Mouse (Mus musculus) limb, embryonic 12.5 days (tissue): ENCODE results near the gene Slc16a2. TPM values are rescaled to one million over a fixed set of nuclear protein-coding genes. Genes with fewer than 3 reads are reported as not detected.

Experiments used
- ATAC-seq: fragments of 200-750 bp; cut with Nextera tagmentation; 2 replicates; pipeline ENCODE4 v1.8.0; 2017; ENCODE audit warnings: low read depth, moderate TSS enrichment; ENCODE audit not compliant: insufficient number of reproducible peaks, insufficient read depth, low FRiP score, low TSS enrichment
- H3K27ac ChIP-seq: fragments of 300-500 bp; sonication (generic); 2 replicates; pipeline ENCODE4 v1.5.1; 2016; ENCODE audit warnings: mild to moderate bottlenecking, moderate library complexity
- H3K27me3 ChIP-seq: fragments of 300-500 bp; sonication (generic); 2 replicates; pipeline ENCODE4 v1.6.1; 2016; ENCODE audit warnings: mild to moderate bottlenecking, moderate library complexity
- H3K36me3 ChIP-seq: fragments of 300-500 bp; sonication (generic); 2 replicates; pipeline ENCODE4 v1.6.1; 2016; ENCODE audit warnings: mild to moderate bottlenecking, moderate library complexity
- H3K4me1 ChIP-seq: fragments of 300-500 bp; sonication (generic); replicated peaks from 2 replicates; pipeline ENCODE4 v1.6.1; 2016
- H3K4me2 ChIP-seq: fragments of 300-500 bp; sonication (generic); 2 replicates; pipeline ENCODE4 v1.6.1; 2016; ENCODE audit warnings: mild to moderate bottlenecking, moderate library complexity
- H3K4me3 ChIP-seq: fragments of 300-500 bp; sonication (generic); replicated peaks from 2 replicates; pipeline ENCODE4 v1.5.1; 2016; ENCODE audit warnings: mild to moderate bottlenecking
- H3K9ac ChIP-seq: fragments of 300-500 bp; sonication (generic); replicated peaks from 2 replicates; pipeline ENCODE4 v1.6.1; 2016; ENCODE audit warnings: mild to moderate bottlenecking, moderate library complexity
- H3K9me3 ChIP-seq: fragments of 300-500 bp; sonication (generic); 2 replicates; pipeline ENCODE4 v1.6.1; 2016; ENCODE audit warnings: mild to moderate bottlenecking, moderate library complexity
- WGBS: fragments of 180-500 bp; shearing (Covaris S2); methylation state at CpG from one replicate; pipeline ENCODE4 v1.1.7; 2016; 5-methylcytosine and 5-hydroxymethylcytosine counted together
- polyA plus RNA-seq: library from polyadenylated mRNA; unstranded; fragments of >200 nt; fragmentation: Nextera tagmentation; extraction: Ambion mirVana; gene quantifications from 2 replicates; pipeline ENCODE4 v1.2.1, GENCODE M21; 2016

Slc16a2 gene
- polyA plus RNA-seq, 1 experiment from 2014 or later: 23.4 TPM

DNA sequence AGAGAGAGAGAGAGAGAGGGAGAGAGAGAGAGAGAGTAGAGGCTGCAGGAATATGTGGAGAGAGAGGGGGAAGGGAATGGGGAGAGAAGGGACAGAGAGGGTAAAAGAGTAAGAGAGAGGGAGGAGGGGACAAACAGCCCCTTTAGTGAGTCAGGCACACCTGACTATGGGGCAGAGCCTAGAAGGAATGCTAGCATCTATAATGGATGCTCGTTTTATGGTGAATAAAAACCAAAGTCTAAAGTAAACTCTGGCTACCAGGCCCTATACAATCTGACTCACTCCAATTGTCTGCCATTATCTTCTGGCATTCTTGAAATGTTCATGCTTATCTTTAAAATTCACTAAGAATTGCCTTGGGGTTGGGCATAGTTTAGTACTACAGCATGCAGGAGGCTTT is 169.7 kb downstream of the Slc16a2 start:
- Histone ChIP-seq H3K4me3 (no peak overlapping the region), H3K4me2 (no peak overlapping the region), H3K27me3 (peaks cover 18% of the 10 kb centered on the region), H3K9ac (no peak overlapping the region), H3K4me1 (no peaks in the 10 kb centered on the region), H3K27ac (no peak overlapping the region), H3K9me3 (no peaks in the 10 kb centered on the region), H3K36me3 (no peaks in the 10 kb centered on the region)
- ATAC-seq: no peak
- WGBS: 38% methylated on average over 1 of the region's 1 CpGs

Other genes starting within 250 kb of the Slc16a2 start
- gene Zcchc13, start 191.4 kb downstream of the Slc16a2 start, polyA plus RNA-seq: not detected in 2 replicates
- gene Rlim, start 159.3 kb upstream of the Slc16a2 start, polyA plus RNA-seq: 45.3 and 48.8 TPM in 2 replicates